Mouse (Mus musculus): ENCODE results near the gene Cyp4f15.
"Not testable (repeated sequence)": the region's sequence is repeated elsewhere in the genome, so short reads cannot be mapped to it uniquely, and the experiment has no call there.

Cyp4f15 gene

DNA sequence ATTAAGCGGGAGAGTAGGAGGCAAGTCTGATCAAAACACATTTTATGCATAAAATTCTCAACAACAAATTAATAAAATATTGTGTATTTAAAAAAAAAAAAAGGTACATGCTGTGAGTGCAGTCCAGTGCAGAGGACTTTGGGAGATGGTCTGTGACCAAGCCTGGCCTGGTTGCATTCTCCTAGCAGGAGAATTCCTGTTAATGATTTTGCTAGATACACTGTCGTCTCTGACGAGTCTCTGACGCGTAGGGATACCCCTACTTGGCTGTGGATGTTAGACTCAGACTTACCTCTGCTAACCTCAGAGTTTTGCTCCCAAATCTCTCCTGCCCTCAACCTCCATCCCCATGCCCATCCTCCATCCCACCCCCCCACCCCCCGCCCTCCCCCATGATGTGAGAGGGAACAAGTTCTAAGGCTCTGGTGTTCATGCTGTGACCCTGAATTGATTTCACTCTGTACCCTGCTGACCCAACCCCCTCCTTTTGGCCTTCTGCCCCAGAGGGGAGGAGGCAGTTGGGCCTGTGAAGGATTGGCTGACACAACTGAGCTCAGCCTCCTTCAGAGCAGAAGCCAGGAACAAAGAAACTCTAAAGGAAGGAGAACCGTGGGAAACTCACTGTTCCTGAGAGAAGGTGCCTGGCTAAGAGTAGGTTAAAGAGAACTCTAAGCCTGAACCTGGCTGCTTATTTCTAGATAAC, at the start of gene Cyp4f15:
Cyp4f15 (plus strand) TSS at position 580 of the 703 bp plus-strand sequence.
- DNase-seq (ENCODE audit: low spot score in 2 of 2), result no peak

DNA sequence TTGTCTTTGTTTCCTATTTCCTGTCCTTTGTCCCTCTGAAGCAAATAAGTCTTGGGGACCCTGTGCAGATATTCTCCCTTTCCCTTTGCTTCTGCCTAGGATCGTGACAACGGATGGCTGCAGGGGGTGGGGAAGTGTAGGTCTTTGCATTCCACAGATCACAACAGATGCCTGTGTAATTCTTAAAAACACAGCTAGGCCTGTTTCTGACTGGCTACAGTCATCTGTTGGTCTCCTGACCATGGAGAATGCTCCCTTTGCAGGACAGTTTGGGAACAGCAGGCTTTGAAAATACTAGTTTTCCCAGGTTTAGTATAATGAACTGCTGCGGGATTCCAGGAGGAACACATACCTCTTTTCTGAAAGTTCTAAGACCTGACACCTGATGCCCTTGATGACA, 49.1 kb upstream of the Cyp4f15 start:
- DNase-seq (ENCODE audit: low spot score in 2 of 2), result no peak

- DNase-seq (ENCODE audit: low spot score in 2 of 2), result no peak
Observed at GRCm38 (mm10) chr17:32637151-32637550, 48.3 kb upstream of the Cyp4f15 start.

- no peak for DNase-seq (ENCODE audit: low spot score in 2 of 2)
Observed at GRCm38 (mm10) chr17:32646631-32647030, 38.8 kb upstream of the Cyp4f15 start.

GRCm38 (mm10) chr17:32653860-32654259, 31.6 kb upstream of the Cyp4f15 start:
- DNase-seq (ENCODE audit: low spot score in 2 of 2), result no peak

- no peak for DNase-seq (ENCODE audit: low spot score in 2 of 2)
Observed at GRCm38 (mm10) chr17:32657041-32657440, 28.4 kb upstream of the Cyp4f15 start.

DNA sequence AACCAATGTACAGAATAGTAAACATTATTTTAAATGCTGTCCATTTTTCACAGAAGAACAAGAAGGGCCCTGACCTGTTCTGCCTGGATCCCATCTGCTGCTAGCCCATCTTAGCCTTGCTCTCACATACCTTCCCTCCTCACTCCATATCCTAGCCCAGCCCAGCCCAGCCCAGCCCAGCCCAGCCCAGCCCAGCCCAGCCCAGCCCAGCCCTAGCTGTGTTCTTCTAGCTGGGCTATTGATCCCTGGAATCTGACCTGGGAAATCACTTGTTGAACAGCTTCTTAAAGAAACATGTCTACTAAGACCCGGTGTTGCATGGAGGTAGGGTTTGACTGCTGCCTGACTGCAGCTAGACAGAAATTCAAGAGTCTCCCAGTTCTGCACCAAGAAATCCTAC, 27.2 kb upstream of the Cyp4f15 start:
- no peak for DNase-seq (ENCODE audit: low spot score in 2 of 2)

DNA sequence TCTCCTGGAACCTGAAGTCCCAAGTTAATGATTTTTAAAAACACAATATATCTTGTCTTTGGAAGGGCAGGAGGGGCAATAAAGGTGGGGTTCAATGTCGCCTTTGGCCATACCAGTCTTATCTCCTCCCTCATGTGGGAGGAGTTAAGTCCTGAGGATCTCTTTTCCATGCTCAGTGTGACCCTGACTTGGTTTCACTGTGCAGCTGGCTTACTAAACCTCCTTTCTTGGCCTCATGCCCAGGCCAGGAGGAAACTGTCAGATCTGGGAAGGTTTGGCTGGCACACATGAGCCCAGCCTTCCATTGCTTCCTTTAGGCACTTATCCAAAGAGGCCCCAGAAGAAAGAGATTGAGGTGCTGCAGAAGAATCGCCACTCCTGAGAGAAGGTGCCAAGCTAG, 26.7 kb upstream of the Cyp4f15 start, which contains the start of gene Cyp4f40:
Cyp4f40 (plus strand) TSS at position 189 of the 400 bp plus-strand sequence.
- DNase-seq (ENCODE audit: low spot score in 2 of 2), result peak; percentile 5 to 6

DNA sequence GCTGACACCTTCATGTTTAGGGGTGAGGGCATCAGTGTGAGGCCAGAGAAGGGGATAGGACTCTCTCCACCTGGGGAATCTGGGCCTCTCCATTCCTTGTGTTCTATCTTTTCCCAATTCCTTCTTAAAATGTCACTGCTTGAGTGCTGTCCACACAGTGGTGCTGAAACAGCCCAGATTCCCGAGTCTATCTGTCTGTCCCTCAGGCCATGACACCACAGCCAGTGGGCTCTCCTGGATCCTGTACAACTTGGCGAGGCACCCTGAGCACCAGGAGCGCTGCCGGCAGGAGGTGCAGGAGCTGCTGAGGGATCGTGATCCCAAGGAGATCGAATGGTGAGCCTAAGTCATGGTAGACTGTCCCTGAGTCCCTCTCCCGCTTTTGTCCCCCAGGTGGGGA, 11.5 kb upstream of the Cyp4f15 start:
- DNase-seq (ENCODE audit: low spot score in 2 of 2), result no peak

DNA sequence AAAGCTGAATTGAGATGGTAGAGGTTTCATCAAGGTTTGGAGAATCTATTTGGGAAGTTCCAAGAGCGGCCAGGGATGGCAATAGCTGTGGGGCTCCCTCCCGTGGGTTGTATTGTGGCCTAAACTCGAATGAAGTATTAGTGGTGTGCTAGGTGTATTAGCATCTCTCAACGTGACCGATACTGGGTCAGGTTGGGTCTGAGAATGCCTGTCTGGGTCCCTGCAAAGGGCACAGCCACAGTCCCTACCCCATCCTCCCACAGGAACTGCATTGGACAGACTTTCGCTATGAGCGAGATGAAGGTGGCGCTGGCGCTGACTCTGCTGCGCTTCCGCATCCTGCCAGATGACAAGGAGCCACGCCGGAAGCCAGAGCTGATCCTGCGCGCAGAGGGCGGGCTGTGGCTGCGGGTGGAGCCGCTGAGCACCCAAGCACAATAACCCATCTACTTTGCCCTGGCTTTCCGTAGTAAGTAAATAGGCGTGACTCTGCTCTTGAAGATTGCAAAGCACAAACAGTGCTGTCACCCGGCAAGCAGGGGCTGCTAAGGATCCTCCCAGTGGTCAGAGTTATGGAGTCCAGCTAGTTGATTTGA, 9.3 kb upstream of the Cyp4f15 start:
- DNase-seq (ENCODE audit: low spot score in 2 of 2), result no peak

GRCm38 (mm10) chr17:32680404-32680803, 5.0 kb upstream of the Cyp4f15 start:
- DNase-seq (ENCODE audit: low spot score in 2 of 2), result peak in 1 of 2 experiments; percentile 13

DNA sequence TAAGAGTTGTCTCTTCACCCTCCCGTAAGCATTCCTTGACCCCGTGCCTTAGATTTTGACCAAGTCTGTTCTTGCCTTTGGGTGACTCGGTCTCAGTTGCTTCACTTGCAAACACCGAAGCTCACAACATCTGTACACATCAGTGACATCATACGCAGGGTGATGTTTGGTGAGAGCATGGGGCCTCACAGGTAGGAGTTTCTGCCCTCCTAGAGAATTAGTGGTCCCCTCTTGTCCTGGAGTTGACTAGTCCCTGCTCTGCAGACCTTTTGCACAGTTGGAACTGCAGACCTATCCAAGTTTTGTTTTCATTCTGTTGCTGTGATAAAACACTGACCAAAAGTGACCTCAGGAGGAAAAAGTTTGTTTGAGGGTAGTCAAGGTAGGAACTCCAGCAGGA, 1.3 kb downstream of the Cyp4f15 start:
- DNase-seq (ENCODE audit: low spot score in 2 of 2), result no peak

DNA sequence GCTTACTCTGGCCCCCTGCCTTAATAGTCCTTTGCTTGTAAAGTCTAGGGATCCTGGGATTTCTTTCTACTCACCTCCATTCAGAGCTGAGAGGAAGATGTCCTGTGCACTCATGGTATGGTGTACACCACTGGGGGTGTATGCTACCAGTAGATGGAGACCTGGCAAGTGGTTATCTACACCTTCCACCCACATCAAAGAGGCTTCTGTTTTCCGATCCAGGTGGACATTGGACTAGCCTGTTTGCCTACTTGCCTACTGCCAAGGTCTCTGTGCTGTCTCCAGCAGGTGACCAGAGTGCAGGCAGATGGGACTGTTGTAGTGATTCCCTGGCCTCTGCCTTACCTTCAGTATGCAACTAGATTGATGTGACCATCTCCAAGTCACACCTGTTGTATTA, 5.5 kb downstream of the Cyp4f15 start:
- DNase-seq (ENCODE audit: low spot score in 2 of 2), result no peak

DNA sequence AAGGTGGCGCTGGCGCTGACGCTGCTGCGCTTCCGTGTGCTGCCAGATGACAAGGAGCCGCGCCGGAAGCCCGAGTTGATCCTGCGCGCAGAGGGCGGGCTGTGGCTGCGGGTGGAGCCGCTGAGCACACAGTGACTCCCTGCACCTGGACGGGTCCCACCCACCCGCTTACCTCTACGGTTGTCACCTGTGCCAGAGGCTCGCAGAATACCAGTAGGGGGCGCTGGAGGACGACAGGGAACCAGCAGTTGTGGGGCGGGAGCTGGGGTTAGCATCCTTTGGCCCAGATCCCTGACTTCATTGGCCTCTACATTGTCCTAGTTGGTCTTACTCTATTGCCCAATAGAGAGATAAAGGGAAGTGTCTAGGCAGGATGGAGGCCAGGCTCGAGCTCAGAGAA, 17.4 kb downstream of the Cyp4f15 start:
- DNase-seq (ENCODE audit: low spot score in 2 of 2), result no peak

DNA sequence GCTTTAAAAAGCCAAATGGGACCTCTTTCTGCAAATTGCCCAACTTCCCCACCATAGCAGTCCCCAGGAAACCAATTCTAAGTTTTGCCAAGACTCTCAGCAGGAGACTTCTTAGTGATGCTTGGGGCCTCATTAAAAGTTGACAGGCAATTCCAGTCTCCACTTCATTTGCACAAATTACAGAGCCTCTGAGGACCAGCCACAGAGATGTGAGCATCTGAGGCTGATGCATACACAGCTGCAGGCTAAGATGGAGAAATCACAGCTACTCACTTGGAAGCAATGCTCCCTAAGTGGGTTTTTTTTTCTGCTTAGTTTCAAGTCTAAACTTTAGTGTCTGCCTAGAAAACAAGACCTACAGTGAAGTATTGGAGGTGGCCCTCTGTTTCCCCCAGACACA, 25.1 kb downstream of the Cyp4f15 start:
- not testable (repeated sequence) for DNase-seq (ENCODE audit: low spot score in 2 of 2)

- DNase-seq (ENCODE audit: low spot score in 2 of 2), result not testable (repeated sequence)
Observed at GRCm38 (mm10) chr17:32722151-32722550, 36.7 kb downstream of the Cyp4f15 start.

DNA sequence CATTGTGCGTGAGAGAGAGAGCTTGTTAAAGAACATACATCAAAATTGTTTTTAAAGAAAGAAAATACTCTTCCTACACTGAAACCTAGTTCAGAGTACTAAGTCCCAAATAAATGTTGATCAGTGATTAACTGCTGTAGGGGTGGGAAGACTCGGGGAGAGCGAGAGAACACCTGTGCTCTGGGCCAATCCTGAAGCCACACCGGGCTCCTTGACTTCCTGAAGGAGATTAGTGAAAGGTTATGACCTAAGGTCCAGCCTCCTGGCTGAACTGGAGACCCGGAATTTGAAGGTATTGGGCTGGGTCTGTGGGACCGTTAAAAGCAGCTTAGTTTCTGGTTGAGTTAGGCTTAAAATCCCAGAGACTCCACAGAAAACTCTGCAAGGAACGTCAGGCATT, 37.3 kb downstream of the Cyp4f15 start:
- no peak for DNase-seq (ENCODE audit: low spot score in 2 of 2)

- DNase-seq (ENCODE audit: low spot score in 2 of 2), result not testable (repeated sequence)
Observed at GRCm38 (mm10) chr17:32726360-32726759, 40.9 kb downstream of the Cyp4f15 start.

DNA sequence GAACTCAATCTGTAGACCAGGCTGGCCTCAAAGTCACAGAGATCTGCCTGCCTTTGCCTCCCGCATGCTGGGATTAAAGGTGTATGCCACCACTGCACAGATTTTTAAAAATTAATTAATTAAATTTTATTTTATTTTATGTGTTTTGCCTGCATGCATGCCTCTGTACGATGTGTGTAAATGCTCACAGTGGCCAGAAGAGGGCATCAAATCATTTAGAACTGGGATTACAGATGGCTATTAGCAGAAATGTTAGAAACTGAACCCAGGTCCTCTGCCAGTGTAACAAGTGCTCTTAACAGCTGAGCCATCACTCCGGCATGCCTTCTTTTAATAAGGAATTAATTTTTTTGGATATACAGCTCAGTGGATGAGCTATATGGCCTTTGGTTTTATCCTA, 43.6 kb downstream of the Cyp4f15 start:
- DNase-seq (ENCODE audit: low spot score in 2 of 2), result no peak

GRCm38 (mm10) chr17:32738406-32738805, 53.0 kb downstream of the Cyp4f15 start:
- no peak for DNase-seq (ENCODE audit: low spot score in 2 of 2)

GRCm38 (mm10) chr17:32741057-32741456, 55.6 kb downstream of the Cyp4f15 start:
- DNase-seq (ENCODE audit: low spot score in 2 of 2), result no peak

- DNase-seq (ENCODE audit: low spot score in 2 of 2), result no peak
Observed at GRCm38 (mm10) chr17:32750611-32751010, 65.2 kb downstream of the Cyp4f15 start.

Data from heart, adult 9 months (tissue).